Mouse (Mus musculus): Measurements from ENCODE around the gene Cbarp. TPM values are rescaled to one million over a fixed set of nuclear protein-coding genes. Genes with fewer than 3 reads are reported as not detected.

The Cbarp gene
- polyA plus RNA-seq, 2 experiments, result 1.1 to 1.8 TPM

GRCm38 (mm10) chr10:80136179-80136951, 4.3 kb downstream of the Cbarp start:
- H3K27ac ChIP-seq, result no peak overlapping the region
- TF ChIP-seq CTCF (IDR thresholded peaks at IDR 0.05; ENCODE audit: low read depth) (no peak), EP300 (IDR thresholded peaks at IDR 0.05; ENCODE audit: low read depth) (no peak)
- H3K9me3 ChIP-seq (ENCODE audit: control insufficient read depth, low read length), result no peaks in the 10 kb centered on the region
- ATAC-seq (ENCODE audit: insufficient read depth) (no peak), DNase-seq (ENCODE audit: low read depth in 3 of 3, low spot score in 3 of 3) (no peak)
- no peak overlapping the region for H3K9ac ChIP-seq (replicated peaks)
- peak overlapping the region; percentile 83 for H3K4me2 ChIP-seq (ENCODE audit: low read depth)
- H3K4me3 ChIP-seq (ENCODE audit: insufficient read depth in 1 of 2, low read depth in 2 of 2, low read length in 2 of 2), result peak overlapping the region in 1 of 2 experiments; percentile 23; a peak in 1 of 4 replicates
- peaks cover 33% of the 10 kb centered on the region for H3K27me3 ChIP-seq (ENCODE audit: control insufficient read depth, insufficient read depth, low read length)
- peaks cover 2 to 20% of the 10 kb centered on the region in 2 experiments; a peak in 3 of 4 replicates for H3K4me1 ChIP-seq (replicated peaks; ENCODE audit: control insufficient read depth in 2 of 2, insufficient read depth in 2 of 2, low read length in 1 of 2)
- 29% methylated on average over 46 of the region's 49 CpGs for WGBS (ENCODE audit: insufficient replicate concordance)
- H3K36me3 ChIP-seq (replicated peaks; ENCODE audit: control insufficient read depth, insufficient read depth, low read depth), result peaks cover 5% of the 10 kb centered on the region

DNA sequence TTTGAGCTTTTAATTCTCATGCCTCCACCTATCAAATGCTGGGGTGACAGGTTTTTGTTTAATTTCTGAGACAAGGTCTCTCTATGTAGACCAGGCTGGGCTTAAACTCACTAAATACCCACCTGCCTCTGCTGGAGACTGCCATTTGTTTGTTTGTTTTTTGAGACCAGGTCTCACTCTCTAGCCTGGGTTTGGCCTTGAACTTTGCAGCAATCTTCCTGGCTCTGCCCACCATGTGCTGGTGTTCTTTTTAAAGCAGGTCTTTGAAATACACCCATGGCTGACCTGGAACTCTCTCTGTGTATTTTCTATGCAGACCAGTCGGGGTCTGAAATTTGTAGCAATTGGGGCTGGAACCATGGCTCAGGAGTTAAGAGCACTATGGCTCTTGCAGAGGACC, 5.0 kb downstream of the Cbarp start:
- Histone ChIP-seq H3K27me3 (ENCODE audit: control insufficient read depth, insufficient read depth, low read length) (peaks cover 33% of the 10 kb centered on the region), H3K9me3 (ENCODE audit: control insufficient read depth, low read length) (no peaks in the 10 kb centered on the region), H3K4me3 (ENCODE audit: insufficient read depth in 1 of 2, low read depth in 2 of 2, low read length in 2 of 2) (no peak overlapping the region), H3K4me1 (replicated peaks; ENCODE audit: control insufficient read depth in 2 of 2, insufficient read depth in 2 of 2, low read length in 1 of 2) (peaks cover 2 to 16% of the 10 kb centered on the region in 2 experiments; a peak in 3 of 4 replicates), H3K4me2 (ENCODE audit: low read depth) (no peak overlapping the region), H3K27ac (no peak overlapping the region), H3K9ac (replicated peaks) (no peak overlapping the region), H3K36me3 (replicated peaks; ENCODE audit: control insufficient read depth, insufficient read depth, low read depth) (peaks cover 10% of the 10 kb centered on the region)
- no peak for ATAC-seq (ENCODE audit: insufficient read depth)
- DNase-seq (ENCODE audit: low read depth in 3 of 3, low spot score in 3 of 3), result no peak
- 64% methylated on average over 1 of the region's 1 CpGs for WGBS (ENCODE audit: insufficient replicate concordance)
- no peak for TF ChIP-seq EP300 (IDR thresholded peaks at IDR 0.05; ENCODE audit: low read depth)
- TF ChIP-seq CTCF (IDR thresholded peaks at IDR 0.05; ENCODE audit: low read depth), result no peak

- DNase-seq (ENCODE audit: low read depth in 3 of 3, low spot score in 3 of 3), result no peak
- Histone ChIP-seq H3K9ac (replicated peaks) (no peak overlapping the region), H3K36me3 (replicated peaks; ENCODE audit: control insufficient read depth, insufficient read depth, low read depth) (peaks cover 14% of the 10 kb centered on the region), H3K4me2 (ENCODE audit: low read depth) (no peak overlapping the region), H3K27me3 (ENCODE audit: control insufficient read depth, insufficient read depth, low read length) (peaks cover 33% of the 10 kb centered on the region), H3K4me3 (ENCODE audit: insufficient read depth in 1 of 2, low read depth in 2 of 2, low read length in 2 of 2) (no peak overlapping the region), H3K9me3 (ENCODE audit: control insufficient read depth, low read length) (no peaks in the 10 kb centered on the region), H3K4me1 (replicated peaks; ENCODE audit: control insufficient read depth in 2 of 2, insufficient read depth in 2 of 2, low read length in 1 of 2) (peaks cover 0 to 14% of the 10 kb centered on the region in 2 experiments; a peak in 3 of 4 replicates), H3K27ac (no peak overlapping the region)
- WGBS (ENCODE audit: insufficient replicate concordance), result 72% methylated on average over 10 of the region's 10 CpGs
- no peak for ATAC-seq (ENCODE audit: insufficient read depth)
- TF ChIP-seq EP300 (IDR thresholded peaks at IDR 0.05; ENCODE audit: low read depth), result no peak
- no peak for TF ChIP-seq CTCF (IDR thresholded peaks at IDR 0.05; ENCODE audit: low read depth)
These were observed 5.5 kb downstream of the Cbarp start for GRCm38 (mm10) chr10:80135161-80135560.

GRCm38 (mm10) chr10:80134421-80134820, 6.2 kb downstream of the Cbarp start:
- DNase-seq (ENCODE audit: low read depth in 3 of 3, low spot score in 3 of 3) (no peak), ATAC-seq (ENCODE audit: insufficient read depth) (no peak)
- H3K4me3 ChIP-seq (ENCODE audit: insufficient read depth in 1 of 2, low read depth in 2 of 2, low read length in 2 of 2), result no peak overlapping the region
- peaks cover 21% of the 10 kb centered on the region for H3K36me3 ChIP-seq (replicated peaks; ENCODE audit: control insufficient read depth, insufficient read depth, low read depth)
- H3K9me3 ChIP-seq (ENCODE audit: control insufficient read depth, low read length), result no peaks in the 10 kb centered on the region
- H3K27me3 ChIP-seq (ENCODE audit: control insufficient read depth, insufficient read depth, low read length), result peaks cover 32% of the 10 kb centered on the region
- no peak overlapping the region for H3K27ac ChIP-seq
- TF ChIP-seq CTCF (IDR thresholded peaks at IDR 0.05; ENCODE audit: low read depth), result no peak
- no peak for TF ChIP-seq EP300 (IDR thresholded peaks at IDR 0.05; ENCODE audit: low read depth)
- WGBS (ENCODE audit: insufficient replicate concordance), result 81% methylated on average over 9 of the region's 9 CpGs
- H3K9ac ChIP-seq (replicated peaks), result no peak overlapping the region
- H3K4me2 ChIP-seq (ENCODE audit: low read depth), result no peak overlapping the region
- H3K4me1 ChIP-seq (replicated peaks; ENCODE audit: control insufficient read depth in 2 of 2, insufficient read depth in 2 of 2, low read length in 1 of 2), result peaks cover 0 to 11% of the 10 kb centered on the region in 2 experiments; a peak in 3 of 4 replicates

GRCm38 (mm10) chr10:80133226-80133849, 7.3 kb downstream of the Cbarp start:
- no peak for DNase-seq (ENCODE audit: low read depth in 3 of 3, low spot score in 3 of 3)
- H3K4me3 ChIP-seq (ENCODE audit: insufficient read depth in 1 of 2, low read depth in 2 of 2, low read length in 2 of 2), result no peak overlapping the region
- H3K27ac ChIP-seq, result no peak overlapping the region
- H3K9me3 ChIP-seq (ENCODE audit: control insufficient read depth, low read length), result no peaks in the 10 kb centered on the region
- peaks cover 32% of the 10 kb centered on the region for H3K36me3 ChIP-seq (replicated peaks; ENCODE audit: control insufficient read depth, insufficient read depth, low read depth)
- peaks cover 22% of the 10 kb centered on the region for H3K27me3 ChIP-seq (ENCODE audit: control insufficient read depth, insufficient read depth, low read length)
- TF ChIP-seq EP300 (IDR thresholded peaks at IDR 0.05; ENCODE audit: low read depth), result no peak
- TF ChIP-seq CTCF (IDR thresholded peaks at IDR 0.05; ENCODE audit: low read depth), result peak; percentile 52
- H3K4me1 ChIP-seq (replicated peaks; ENCODE audit: control insufficient read depth in 2 of 2, insufficient read depth in 2 of 2, low read length in 1 of 2), result peaks cover 0 to 9% of the 10 kb centered on the region in 2 experiments; a peak in 2 of 4 replicates
- 69% methylated on average over 8 of the region's 8 CpGs for WGBS (ENCODE audit: insufficient replicate concordance)
- no peak overlapping the region for H3K4me2 ChIP-seq (ENCODE audit: low read depth)
- ATAC-seq (ENCODE audit: insufficient read depth), result no peak
- H3K9ac ChIP-seq (replicated peaks), result no peak overlapping the region

Data from liver, embryonic 14.5 days (tissue).